Mouse (Mus musculus): ENCODE results near the gene Pprc1. TPM values are rescaled to one million over a fixed set of nuclear protein-coding genes. Genes with fewer than 3 reads are reported as not detected.

The Pprc1 gene
- total and polyA plus RNA-seq, 3 experiments = 27.8 to 135 (median 39.3) TPM

DNA sequence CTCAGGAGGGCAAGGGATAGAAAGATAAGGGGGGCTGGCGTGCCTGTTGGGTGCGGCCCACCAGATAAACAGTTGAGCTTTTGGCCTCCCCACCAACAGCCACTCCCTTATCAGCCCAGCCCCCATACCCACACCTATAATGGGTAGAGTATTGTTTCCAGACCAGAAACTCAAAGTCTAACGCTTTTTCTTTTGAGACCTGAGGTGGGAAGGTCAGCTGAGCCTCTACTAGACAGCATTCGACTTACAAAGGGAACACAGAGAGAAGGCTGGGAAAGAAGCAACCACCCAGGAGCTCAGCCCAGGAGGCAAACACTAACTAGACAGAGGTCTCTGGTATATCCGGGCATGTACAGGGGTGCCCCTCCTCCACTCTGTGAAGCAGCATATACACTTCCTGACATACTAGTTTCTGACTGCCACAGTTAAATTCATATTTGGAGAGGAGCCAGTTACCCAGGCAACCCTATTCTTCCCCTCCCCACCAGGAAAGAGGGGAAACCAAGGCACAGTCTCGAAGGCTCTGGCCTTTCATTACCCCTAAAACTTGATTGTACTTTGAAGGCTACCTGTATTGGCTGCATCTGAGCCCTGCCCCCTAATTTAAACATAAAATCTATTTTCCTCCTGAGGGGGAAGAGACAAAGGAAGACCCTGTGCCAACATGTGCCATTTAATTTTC is 7.3 kb upstream of the Pprc1 start:
- Histone ChIP-seq H3K36me3 (ENCODE audit: control insufficient read depth in 1 of 2, insufficient read depth in 2 of 2, low read length in 2 of 2) (peaks cover 22 to 38% of the 10 kb centered on the region in 2 experiments), H3K9ac (ENCODE audit: control insufficient read depth, low read depth, low read length, poor library complexity, severe bottlenecking) (peak overlapping the region; percentile 86), H3K9me3 (replicated peaks; ENCODE audit: insufficient read depth, low read length) (no peaks in the 10 kb centered on the region), H3K4me3 (ENCODE audit: control insufficient read depth in 1 of 2, insufficient read depth in 1 of 2, low read depth in 2 of 2, low read length in 2 of 2) (peak overlapping the region; percentile 76 to 85), H3K79me2 (ENCODE audit: control insufficient read depth, insufficient read depth, low read length, poor library complexity) (peaks cover 73% of the 10 kb centered on the region), H3K27ac (ENCODE audit: control insufficient read depth, low read depth, low read length) (peak overlapping the region; percentile 99), H3K27me3 (ENCODE audit: control insufficient read depth in 1 of 2, insufficient read depth in 2 of 2, low read length in 2 of 2) (no peaks in the 10 kb centered on the region), H3K4me1 (ENCODE audit: control insufficient read depth in 1 of 2, insufficient read depth in 2 of 2, low read length in 2 of 2) (peaks cover 16 to 39% of the 10 kb centered on the region in 2 experiments)
- DNase-seq (ENCODE audit: low read depth, low spot score) = peak; percentile 98
- peak; percentile 96 to 98 for TF ChIP-seq EP300 (IDR thresholded peaks at IDR 0.05; ENCODE audit: low read depth in 1 of 2, low read length in 2 of 2)
- peak; percentile 83; the same call in 1 of the 2 replicates for TF ChIP-seq JUND (IDR thresholded peaks at IDR 0.05; ENCODE audit: low read depth, low read length)
- peak; percentile 93 for TF ChIP-seq SIN3A (IDR thresholded peaks at IDR 0.05; ENCODE audit: low read length)
- TF ChIP-seq SMC3 (IDR thresholded peaks at IDR 0.05; ENCODE audit: low read depth, low read length) = peak; percentile 24
- TF ChIP-seq TAL1 (IDR thresholded peaks at IDR 0.05; ENCODE audit: low read length) = peak; percentile 95
- no peak for TF ChIP-seq E2F4 (IDR thresholded peaks at IDR 0.05; ENCODE audit: borderline replicate concordance, low read depth, low read length)
- peak; percentile 79 for TF ChIP-seq MAX (IDR thresholded peaks at IDR 0.05; ENCODE audit: low read length)
- no peak for TF ChIP-seq UBTF (IDR thresholded peaks at IDR 0.05; ENCODE audit: borderline replicate concordance, insufficient read depth, low read depth, low read length)
- no peak for TF ChIP-seq RAD21 (IDR thresholded peaks at IDR 0.05; ENCODE audit: low read depth, low read length)
- peak; percentile 86; the same call in 1 of the 2 replicates for TF ChIP-seq ZMIZ1 (IDR thresholded peaks at IDR 0.05; ENCODE audit: low read depth, low read length)
- TF ChIP-seq HCFC1 (IDR thresholded peaks at IDR 0.05; ENCODE audit: low read depth, low read length) = peak; percentile 71
- TF ChIP-seq GATA1 (IDR thresholded peaks at IDR 0.05; ENCODE audit: low read depth, low read length) = peak; percentile 96
- peak; percentile 22 to 87; a peak in 3 of 4 replicates for TF ChIP-seq POLR2A (IDR thresholded peaks at IDR 0.05; ENCODE audit: control insufficient read depth in 1 of 2, insufficient read depth in 1 of 2, low read depth in 1 of 2, low read length in 2 of 2, poor library complexity in 1 of 2)
- TF ChIP-seq NELFE (IDR thresholded peaks at IDR 0.05; ENCODE audit: low read depth, low read length) = peak; percentile 66
- TF ChIP-seq POLR2AphosphoS2 (IDR thresholded peaks at IDR 0.05; ENCODE audit: low read length) = peak; percentile 90
- peak; percentile 96 for TF ChIP-seq MAZ (IDR thresholded peaks at IDR 0.05; ENCODE audit: low read depth, low read length)
- peak; percentile 94 for TF ChIP-seq TCF12 (IDR thresholded peaks at IDR 0.05; ENCODE audit: low read depth, low read length)
- TF ChIP-seq ZNF384 (IDR thresholded peaks at IDR 0.05; ENCODE audit: low read depth, low read length) = peak; percentile 4; the same call in 1 of the 2 replicates
- TF ChIP-seq ELF1 (IDR thresholded peaks at IDR 0.05; ENCODE audit: low read depth, low read length) = peak; percentile 92
- 0 out of 2 replicates have a peak, but pooled peaks have one; percentile 4 for TF ChIP-seq MEF2A (IDR thresholded peaks at IDR 0.05; ENCODE audit: extremely low read depth, insufficient replicate concordance, low read depth, low read length, poor library complexity, severe bottlenecking)
- peak; percentile 86 for TF ChIP-seq CHD2 (IDR thresholded peaks at IDR 0.05; ENCODE audit: low read length)
- TF ChIP-seq MXI1 (IDR thresholded peaks at IDR 0.05; ENCODE audit: low read depth, low read length) = peak; percentile 86
- no peak for TF ChIP-seq USF2 (IDR thresholded peaks at IDR 0.05; ENCODE audit: borderline replicate concordance in 1 of 2, insufficient read depth in 1 of 2, low read depth in 1 of 2, low read length in 2 of 2)
- TF ChIP-seq CHD1 (IDR thresholded peaks at IDR 0.05; ENCODE audit: low read depth, low read length) = no peak
- no peak for TF ChIP-seq ZKSCAN1 (IDR thresholded peaks at IDR 0.05; ENCODE audit: low read depth, low read length)
- TF ChIP-seq KAT2A (conservative IDR thresholded peaks at IDR 0.05; ENCODE audit: low read depth, low read length) = 0 out of 2 replicates have a peak, but pooled peaks have one; percentile 10
- peak; percentile 86 for TF ChIP-seq ETS1 (IDR thresholded peaks at IDR 0.05; ENCODE audit: low read depth, low read length)
- no peak for TF ChIP-seq CTCF (IDR thresholded peaks at IDR 0.05 in 2 of 3, conservative IDR thresholded peaks at IDR 0.05 in 1 of 3; ENCODE audit: control insufficient read depth in 1 of 3, insufficient read depth in 1 of 3, low read depth in 2 of 3, low read length in 3 of 3, poor library complexity in 1 of 3, severe bottlenecking in 1 of 3)
- 0 out of 2 replicates have a peak, but pooled peaks have one; percentile 5 for TF ChIP-seq USF1 (IDR thresholded peaks at IDR 0.05; ENCODE audit: low read depth, low read length)
- peak; percentile 86 for TF ChIP-seq TBP (IDR thresholded peaks at IDR 0.05; ENCODE audit: low read depth, low read length)
- TF ChIP-seq NRF1 (IDR thresholded peaks at IDR 0.05; ENCODE audit: insufficient read depth, low read depth, low read length, poor library complexity, severe bottlenecking) = no peak
- TF ChIP-seq MAFK (IDR thresholded peaks at IDR 0.05; ENCODE audit: borderline replicate concordance, low read depth, low read length) = peak; percentile 68; the same call in 1 of the 2 replicates
- TF ChIP-seq POLR2AphosphoS5 (IDR thresholded peaks at IDR 0.05; ENCODE audit: borderline replicate concordance, low read depth, low read length) = no peak
- no peak for TF ChIP-seq ZC3H11A (IDR thresholded peaks at IDR 0.05; ENCODE audit: low read depth, low read length)
- TF ChIP-seq RCOR1 (IDR thresholded peaks at IDR 0.05; ENCODE audit: low read depth, low read length) = peak; percentile 84
- TF ChIP-seq BHLHE40 (IDR thresholded peaks at IDR 0.05; ENCODE audit: borderline replicate concordance, low read depth, low read length) = peak; percentile 91
